Mouse (Mus musculus): ENCODE results near the gene Gramd1a. TPM values are rescaled to one million over a fixed set of nuclear protein-coding genes. Genes with fewer than 3 reads are reported as not detected.
A peak's percentile ranks its signal among the peaks of the same experiment; 100 is the strongest.

Gramd1a gene
- polyA plus RNA-seq, 1 experiment = 54.9 TPM

GRCm38 (mm10) chr7:31100786-31101185 lies 54.9 kb downstream of the Gramd1a start:
- no peaks in the 10 kb centered on the region for H3K9me3 ChIP-seq (replicated peaks; ENCODE audit: control insufficient read depth, insufficient read depth, low read length, poor library complexity, severe bottlenecking)
- no peak overlapping the region for H3K9ac ChIP-seq (ENCODE audit: low read depth, poor library complexity, severe bottlenecking)
- TF ChIP-seq POLR2A (IDR thresholded peaks at IDR 0.05; ENCODE audit: insufficient read depth, low read length) (no peak), CTCF (IDR thresholded peaks at IDR 0.05; ENCODE audit: low read depth, low read length) (no peak), EP300 (IDR thresholded peaks at IDR 0.05; ENCODE audit: insufficient read depth, low read depth, low read length) (no peak)
- no peak overlapping the region for H3K4me3 ChIP-seq (ENCODE audit: low read depth, low read length)
- H3K27me3 ChIP-seq (ENCODE audit: control insufficient read depth, insufficient read depth, low read length, poor library complexity, severe bottlenecking) = no peaks in the 10 kb centered on the region
- no peak overlapping the region for H3K27ac ChIP-seq (ENCODE audit: insufficient read depth, low read length)
- no peaks in the 10 kb centered on the region for H3K4me1 ChIP-seq (ENCODE audit: control insufficient read depth, insufficient read depth, low read length)
- H3K36me3 ChIP-seq (ENCODE audit: control insufficient read depth, insufficient read depth, low read length, poor library complexity, severe bottlenecking) = no peaks in the 10 kb centered on the region

GRCm38 (mm10) chr7:31099612-31099982 lies 56.1 kb downstream of the Gramd1a start:
- Histone ChIP-seq H3K27ac (ENCODE audit: insufficient read depth, low read length) (no peak overlapping the region), H3K36me3 (ENCODE audit: control insufficient read depth, insufficient read depth, low read length, poor library complexity, severe bottlenecking) (no peaks in the 10 kb centered on the region), H3K4me3 (ENCODE audit: low read depth, low read length) (no peak overlapping the region), H3K9me3 (replicated peaks; ENCODE audit: control insufficient read depth, insufficient read depth, low read length, poor library complexity, severe bottlenecking) (no peaks in the 10 kb centered on the region), H3K4me1 (ENCODE audit: control insufficient read depth, insufficient read depth, low read length) (no peaks in the 10 kb centered on the region), H3K9ac (ENCODE audit: low read depth, poor library complexity, severe bottlenecking) (no peak overlapping the region), H3K27me3 (ENCODE audit: control insufficient read depth, insufficient read depth, low read length, poor library complexity, severe bottlenecking) (no peaks in the 10 kb centered on the region)
- TF ChIP-seq EP300 (IDR thresholded peaks at IDR 0.05; ENCODE audit: insufficient read depth, low read depth, low read length) (no peak), CTCF (IDR thresholded peaks at IDR 0.05; ENCODE audit: low read depth, low read length) (peak; percentile 13)

- Histone ChIP-seq H3K9me3 (replicated peaks; ENCODE audit: control insufficient read depth, insufficient read depth, low read length, poor library complexity, severe bottlenecking) (no peaks in the 10 kb centered on the region), H3K4me1 (ENCODE audit: control insufficient read depth, insufficient read depth, low read length) (no peaks in the 10 kb centered on the region), H3K27me3 (ENCODE audit: control insufficient read depth, insufficient read depth, low read length, poor library complexity, severe bottlenecking) (no peaks in the 10 kb centered on the region), H3K27ac (ENCODE audit: insufficient read depth, low read length) (no peak overlapping the region), H3K9ac (ENCODE audit: low read depth, poor library complexity, severe bottlenecking) (no peak overlapping the region), H3K4me3 (ENCODE audit: low read depth, low read length) (no peak overlapping the region), H3K36me3 (ENCODE audit: control insufficient read depth, insufficient read depth, low read length, poor library complexity, severe bottlenecking) (no peaks in the 10 kb centered on the region)
- TF ChIP-seq POLR2A (IDR thresholded peaks at IDR 0.05; ENCODE audit: insufficient read depth, low read length) (no peak), CTCF (IDR thresholded peaks at IDR 0.05; ENCODE audit: low read depth, low read length) (peak; percentile 39)
Observed at GRCm38 (mm10) chr7:31098697-31099611, 56.7 kb downstream of the Gramd1a start.

- no peaks in the 10 kb centered on the region for H3K4me1 ChIP-seq (ENCODE audit: control insufficient read depth, insufficient read depth, low read length)
- peak overlapping the region; percentile 51 for H3K4me3 ChIP-seq (ENCODE audit: low read depth, low read length)
- no peaks in the 10 kb centered on the region for H3K27me3 ChIP-seq (ENCODE audit: control insufficient read depth, insufficient read depth, low read length, poor library complexity, severe bottlenecking)
- TF ChIP-seq CTCF (IDR thresholded peaks at IDR 0.05; ENCODE audit: low read depth, low read length) = peak; percentile 97
- TF ChIP-seq POLR2A (IDR thresholded peaks at IDR 0.05; ENCODE audit: insufficient read depth, low read length) = no peak
- 0 out of 2 replicates have a peak, but pooled peaks have one; percentile 30 for TF ChIP-seq EP300 (IDR thresholded peaks at IDR 0.05; ENCODE audit: insufficient read depth, low read depth, low read length)
- no peak overlapping the region for H3K27ac ChIP-seq (ENCODE audit: insufficient read depth, low read length)
- H3K9ac ChIP-seq (ENCODE audit: low read depth, poor library complexity, severe bottlenecking) = peak overlapping the region; percentile 31
- H3K9me3 ChIP-seq (replicated peaks; ENCODE audit: control insufficient read depth, insufficient read depth, low read length, poor library complexity, severe bottlenecking) = no peaks in the 10 kb centered on the region
- no peaks in the 10 kb centered on the region for H3K36me3 ChIP-seq (ENCODE audit: control insufficient read depth, insufficient read depth, low read length, poor library complexity, severe bottlenecking)
Observed at GRCm38 (mm10) chr7:31097583-31098248, 58.0 kb downstream of the Gramd1a start.

GRCm38 (mm10) chr7:31096892-31097564 lies 58.7 kb downstream of the Gramd1a start:
- Histone ChIP-seq H3K36me3 (ENCODE audit: control insufficient read depth, insufficient read depth, low read length, poor library complexity, severe bottlenecking) (no peaks in the 10 kb centered on the region), H3K27me3 (ENCODE audit: control insufficient read depth, insufficient read depth, low read length, poor library complexity, severe bottlenecking) (no peaks in the 10 kb centered on the region), H3K4me1 (ENCODE audit: control insufficient read depth, insufficient read depth, low read length) (no peaks in the 10 kb centered on the region), H3K9me3 (replicated peaks; ENCODE audit: control insufficient read depth, insufficient read depth, low read length, poor library complexity, severe bottlenecking) (no peaks in the 10 kb centered on the region), H3K27ac (ENCODE audit: insufficient read depth, low read length) (no peak overlapping the region), H3K9ac (ENCODE audit: low read depth, poor library complexity, severe bottlenecking) (no peak overlapping the region), H3K4me3 (ENCODE audit: low read depth, low read length) (no peak overlapping the region)
- TF ChIP-seq CTCF (IDR thresholded peaks at IDR 0.05; ENCODE audit: low read depth, low read length) (no peak), EP300 (IDR thresholded peaks at IDR 0.05; ENCODE audit: insufficient read depth, low read depth, low read length) (no peak), POLR2A (IDR thresholded peaks at IDR 0.05; ENCODE audit: insufficient read depth, low read length) (no peak)
